Mouse (Mus musculus) E14TG2a.4 (cell line): ENCODE measurements around the gene Atp1a2.
A peak's percentile ranks its signal among the peaks of the same experiment; 100 is the strongest.

Source experiments
- H3K27me3 ChIP-seq: 2 replicates; pipeline ENCODE4 v1.6.1; 2014; ENCODE audit warnings: low read length, control low read depth; ENCODE audit not compliant: insufficient read depth
- H3K36me3 ChIP-seq: 2 replicates; pipeline ENCODE4 v1.6.1; 2014; ENCODE audit warnings: low read length, control low read depth; ENCODE audit not compliant: insufficient read depth
- H3K4me1 ChIP-seq: replicated peaks from 2 replicates; pipeline ENCODE4 v1.6.1; 2014; ENCODE audit warnings: low read depth, low read length, control low read depth
- H3K4me3 ChIP-seq: replicated peaks from 2 replicates; pipeline ENCODE4 v1.5.1; 2014; ENCODE audit warnings: mild to moderate bottlenecking, low read length
- H3K9me3 ChIP-seq: 2 replicates; pipeline ENCODE4 v1.6.1; 2014; ENCODE audit warnings: low read length, control low read depth
- CTCF ChIP-seq: conservative IDR thresholded peaks from 2 replicates; pipeline ENCODE4 v1.5.1; 2014; ENCODE audit warnings: low read length
- NANOG ChIP-seq: IDR thresholded peaks from 2 replicates; pipeline ENCODE4 v1.6.1; 2014; ENCODE audit warnings: borderline replicate concordance, low read length, mixed read lengths
- POU5F1 ChIP-seq: IDR thresholded peaks from 2 replicates; pipeline ENCODE4 v1.6.1; 2014; ENCODE audit warnings: low read length, borderline replicate concordance

Atp1a2 gene

DNA sequence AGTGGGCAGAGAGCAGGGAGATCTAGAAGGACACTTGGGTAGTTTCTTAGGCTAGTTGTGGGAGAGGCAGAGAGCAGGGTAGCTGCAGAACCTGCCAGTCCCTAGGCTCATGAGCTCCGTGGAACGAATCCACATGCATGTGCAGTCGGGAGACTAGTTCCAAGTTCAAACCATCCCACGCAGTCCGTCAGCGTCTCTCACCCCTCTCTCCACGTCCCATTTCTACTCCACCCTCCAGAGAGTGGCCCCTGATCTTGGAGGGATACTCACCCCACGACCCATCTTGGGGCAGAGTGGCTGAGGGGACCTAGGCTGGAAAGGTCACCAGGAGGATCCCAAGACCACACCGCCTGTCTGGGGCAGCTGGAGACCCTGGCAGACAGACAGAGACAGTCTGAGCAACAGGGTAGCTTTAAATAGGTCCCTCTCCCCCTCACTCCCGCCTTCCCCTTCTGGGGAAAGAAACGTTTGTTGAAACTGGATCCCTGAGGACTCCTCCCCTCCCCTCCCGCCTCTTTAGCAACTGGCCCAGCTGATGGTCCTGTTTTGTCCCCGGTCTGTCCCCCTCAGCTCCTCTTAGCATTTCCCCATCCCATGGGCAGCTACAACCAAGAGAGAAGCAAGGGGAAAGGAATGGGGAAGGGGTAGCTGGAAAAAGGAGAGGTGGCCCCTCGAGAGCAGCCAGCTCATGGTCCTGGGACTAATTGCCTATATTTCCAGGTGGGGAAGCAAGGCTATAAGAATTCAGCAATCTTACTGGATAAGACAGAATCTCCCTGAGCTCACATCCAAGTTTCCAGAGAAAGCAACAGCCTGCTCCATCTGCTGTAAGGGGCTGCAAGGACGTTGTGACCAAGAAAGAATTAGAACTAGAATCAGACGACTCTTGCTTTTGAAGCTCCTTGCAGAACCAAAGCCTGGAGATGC is at the start of gene Atp1a2:
Gene Atp1a2 (minus strand): TSS at position 454 of the 927 bp plus-strand sequence.
- Histone ChIP-seq H3K4me1 (peaks cover 68% of the 10 kb centered on the region), H3K4me3 (peak within 1 kb of the TSS; percentile 39; the same call in 1 of the 2 replicates), H3K27me3 (peaks cover 25% of the 10 kb centered on the region), H3K36me3 (no peaks in the 10 kb centered on the region), H3K9me3 (no peaks in the 10 kb centered on the region)
- TF ChIP-seq POU5F1 (no peak), CTCF (no peak), NANOG (no peak)

DNA sequence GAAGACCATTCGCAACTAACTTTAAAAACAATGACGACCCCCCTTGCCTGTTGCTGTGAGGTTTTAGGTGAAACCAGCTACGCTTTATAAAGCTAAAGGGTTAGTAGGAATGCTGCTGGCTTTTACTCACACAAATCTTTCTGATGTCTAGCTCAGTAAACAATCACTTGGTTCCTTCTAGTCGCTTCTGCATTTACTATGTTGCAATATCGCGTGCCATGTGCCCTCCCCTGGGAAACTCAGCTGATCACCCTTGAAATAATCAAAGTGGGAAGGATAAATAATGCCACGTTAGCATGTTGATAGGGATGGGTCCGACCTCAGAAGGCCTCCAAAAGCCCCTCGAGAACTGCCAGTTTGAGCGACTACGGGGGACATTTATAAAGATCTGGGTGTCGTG is 49.5 kb upstream of the Atp1a2 start:
- TF ChIP-seq CTCF (no peak), POU5F1 (no peak), NANOG (no peak)
- H3K4me1 ChIP-seq = peaks cover 35% of the 10 kb centered on the region
- H3K27me3 ChIP-seq = peaks cover 79% of the 10 kb centered on the region
- H3K36me3 ChIP-seq = no peaks in the 10 kb centered on the region
- no peaks in the 10 kb centered on the region for H3K9me3 ChIP-seq
- no peak overlapping the region for H3K4me3 ChIP-seq

DNA sequence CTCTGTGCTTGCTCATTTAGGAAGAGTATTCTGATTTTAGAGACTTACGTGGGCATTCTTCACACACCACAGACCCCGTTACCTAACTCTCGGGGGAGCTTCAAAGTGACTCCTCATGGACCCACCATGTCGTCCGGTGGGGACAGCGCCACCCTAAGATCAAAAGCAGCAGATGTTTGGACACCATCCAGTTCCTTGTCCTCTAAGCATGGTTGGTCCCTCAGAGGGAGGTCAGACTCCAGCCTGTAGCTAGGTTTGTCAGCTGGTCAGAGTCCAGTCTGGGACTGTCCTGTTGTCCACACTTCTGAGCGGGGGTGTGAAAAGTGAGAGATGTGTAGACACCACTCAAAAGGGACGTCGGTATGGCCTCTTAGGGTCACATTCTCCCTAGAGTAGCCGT is 48.8 kb upstream of the Atp1a2 start:
- peaks cover 32% of the 10 kb centered on the region for H3K4me1 ChIP-seq
- TF ChIP-seq CTCF = no peak
- TF ChIP-seq POU5F1 = no peak
- no peak for TF ChIP-seq NANOG
- H3K4me3 ChIP-seq = no peak overlapping the region
- H3K27me3 ChIP-seq = peaks cover 80% of the 10 kb centered on the region
- no peaks in the 10 kb centered on the region for H3K36me3 ChIP-seq
- H3K9me3 ChIP-seq = no peaks in the 10 kb centered on the region

DNA sequence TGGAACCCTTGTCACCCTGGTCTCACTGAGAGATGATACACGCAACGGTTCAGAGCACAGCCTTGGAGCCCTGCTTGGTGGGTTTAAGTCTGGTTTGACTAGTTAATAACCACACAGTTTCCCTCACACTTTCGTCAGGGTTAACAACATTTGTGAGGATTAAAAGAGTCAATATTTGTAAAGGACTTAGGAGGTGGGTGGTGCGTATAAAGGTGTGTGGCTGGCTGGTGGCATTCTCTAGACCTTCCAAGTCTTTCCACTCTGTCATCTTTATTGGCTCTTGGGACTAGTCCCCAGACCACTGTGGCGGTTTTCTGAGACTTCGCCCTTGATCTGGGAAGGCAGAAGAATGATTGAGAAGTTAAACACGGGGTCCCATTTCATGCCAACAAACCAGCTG is 47.0 kb upstream of the Atp1a2 start:
- Histone ChIP-seq H3K9me3 (no peaks in the 10 kb centered on the region), H3K4me1 (peaks cover 22% of the 10 kb centered on the region), H3K27me3 (peaks cover 79% of the 10 kb centered on the region), H3K36me3 (no peaks in the 10 kb centered on the region), H3K4me3 (no peak overlapping the region)
- TF ChIP-seq POU5F1 (no peak), CTCF (no peak), NANOG (no peak)

DNA sequence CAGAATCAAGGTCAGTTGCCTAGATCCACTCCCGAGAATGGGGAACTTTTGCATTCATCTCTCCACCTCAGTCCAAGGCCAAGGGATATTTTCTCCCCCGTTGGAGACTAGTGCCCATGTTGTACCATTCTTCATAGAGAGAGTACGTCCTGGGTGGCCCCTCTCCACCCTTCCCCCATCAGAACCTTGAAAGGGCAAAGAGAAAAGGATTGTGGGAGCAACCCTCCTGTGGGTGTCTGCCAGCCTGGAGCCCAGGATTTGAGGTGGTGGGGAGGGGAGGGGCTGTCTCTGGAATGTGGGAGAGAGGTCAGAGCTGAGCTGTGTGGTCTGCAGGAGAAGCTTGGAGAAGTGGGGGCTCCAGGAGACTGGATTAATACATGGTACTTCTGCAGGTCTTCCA is 46.0 kb upstream of the Atp1a2 start:
- no peak for TF ChIP-seq CTCF
- no peak for TF ChIP-seq NANOG
- TF ChIP-seq POU5F1 = no peak
- peaks cover 79% of the 10 kb centered on the region for H3K27me3 ChIP-seq
- no peaks in the 10 kb centered on the region for H3K36me3 ChIP-seq
- peaks cover 3% of the 10 kb centered on the region; the same call in 1 of the 2 replicates for H3K9me3 ChIP-seq
- H3K4me1 ChIP-seq = peaks cover 15% of the 10 kb centered on the region
- no peak overlapping the region for H3K4me3 ChIP-seq

DNA sequence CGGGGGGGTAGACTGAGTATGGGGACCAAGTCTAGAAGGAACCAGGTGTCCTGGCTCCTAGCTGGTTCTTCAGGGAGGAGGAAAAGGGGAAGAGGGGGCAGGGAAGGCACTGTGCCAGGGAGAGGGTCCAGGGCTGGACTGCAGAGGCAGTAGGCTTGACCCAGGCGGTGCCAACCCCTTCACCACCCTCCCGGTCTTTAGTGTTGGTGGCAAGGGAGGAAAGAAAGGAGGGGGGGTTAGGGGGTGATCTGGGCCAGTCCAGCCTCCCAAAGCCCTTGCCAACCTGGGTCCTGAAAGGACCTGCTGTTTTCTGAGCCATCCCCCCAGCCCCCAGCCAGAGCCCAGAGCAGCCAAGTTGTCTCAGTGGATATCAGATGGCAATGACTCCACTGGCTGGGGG is 44.9 kb upstream of the Atp1a2 start:
- H3K27me3 ChIP-seq = peaks cover 79% of the 10 kb centered on the region
- H3K9me3 ChIP-seq = peaks cover 3% of the 10 kb centered on the region; the same call in 1 of the 2 replicates
- TF ChIP-seq POU5F1 (no peak), NANOG (no peak), CTCF (no peak)
- no peak overlapping the region for H3K4me3 ChIP-seq
- peaks cover 19% of the 10 kb centered on the region for H3K4me1 ChIP-seq
- no peaks in the 10 kb centered on the region for H3K36me3 ChIP-seq

DNA sequence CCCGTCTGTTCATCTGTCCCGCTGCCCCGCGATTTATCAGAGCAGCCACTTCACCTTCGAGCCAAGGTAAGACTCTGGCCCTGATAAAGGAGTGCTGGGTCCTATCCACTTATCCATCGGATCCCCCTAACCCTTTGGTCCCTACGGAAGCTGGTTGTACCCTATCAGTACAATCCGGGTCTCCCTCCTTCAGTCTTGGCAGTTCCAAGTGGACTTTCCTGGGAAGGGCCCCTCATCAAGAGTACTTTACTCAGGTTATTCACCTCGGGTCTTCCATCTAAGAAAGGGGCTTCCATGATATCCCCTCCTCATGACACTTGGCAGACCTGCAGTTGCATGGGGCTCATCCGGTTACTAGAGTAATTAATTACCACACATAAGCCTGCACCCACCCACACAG is 43.5 kb upstream of the Atp1a2 start:
- H3K4me1 ChIP-seq = peaks cover 20% of the 10 kb centered on the region
- H3K36me3 ChIP-seq = no peaks in the 10 kb centered on the region
- H3K9me3 ChIP-seq = peaks cover 3% of the 10 kb centered on the region; the same call in 1 of the 2 replicates
- TF ChIP-seq NANOG = no peak
- no peak for TF ChIP-seq CTCF
- TF ChIP-seq POU5F1 = no peak
- peak overlapping the region; percentile 77 for H3K4me3 ChIP-seq
- H3K27me3 ChIP-seq = peaks cover 81% of the 10 kb centered on the region

DNA sequence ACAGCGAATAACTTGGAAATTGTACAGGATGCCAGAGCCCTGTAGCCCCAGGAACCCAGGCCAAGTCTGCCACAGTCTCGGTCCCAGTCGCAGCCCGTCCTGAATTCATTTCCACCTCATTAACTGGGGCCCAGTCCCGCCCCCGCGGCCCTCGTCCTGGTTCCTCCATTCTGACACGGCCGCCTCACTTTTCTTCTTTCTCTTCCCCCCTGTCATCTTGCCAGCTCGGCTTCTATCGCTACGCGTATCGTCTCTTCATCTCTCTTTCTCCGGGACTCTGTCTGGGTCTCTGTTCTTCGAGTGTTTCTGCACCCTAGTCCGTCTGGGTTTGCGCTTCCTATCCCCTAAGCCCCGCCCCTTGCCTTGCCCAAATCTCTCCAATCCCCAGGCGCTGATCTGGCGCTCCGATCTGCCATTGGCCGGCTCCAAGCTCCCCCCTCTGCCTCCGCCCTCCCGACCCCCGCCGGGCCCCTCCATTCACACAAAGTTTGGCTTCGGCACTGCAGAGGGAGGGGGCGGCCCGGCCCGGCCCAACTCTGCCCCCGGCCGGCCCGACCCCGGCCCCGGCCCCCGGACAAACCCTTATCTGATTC is 43.0 kb upstream of the Atp1a2 start, which contains the start of gene Kcnj10:
Gene Kcnj10 (plus strand): TSS at position 482 of the 593 bp plus-strand sequence.
- no peak for TF ChIP-seq POU5F1
- no peak for TF ChIP-seq NANOG
- TF ChIP-seq CTCF = no peak
- H3K4me3 ChIP-seq = peak within 1 kb of the TSS; percentile 77

More for the DNA sequence above, 43.0 kb upstream of the Atp1a2 start, which contains the start of gene Kcnj10:
- peaks cover 3% of the 10 kb centered on the region; the same call in 1 of the 2 replicates for H3K9me3 ChIP-seq
- H3K36me3 ChIP-seq = no peaks in the 10 kb centered on the region
- H3K4me1 ChIP-seq = peaks cover 20% of the 10 kb centered on the region
- peaks cover 81% of the 10 kb centered on the region for H3K27me3 ChIP-seq
